ENCODE assay signal across 16 mouse cellular contexts in the genomic region with DNA sequence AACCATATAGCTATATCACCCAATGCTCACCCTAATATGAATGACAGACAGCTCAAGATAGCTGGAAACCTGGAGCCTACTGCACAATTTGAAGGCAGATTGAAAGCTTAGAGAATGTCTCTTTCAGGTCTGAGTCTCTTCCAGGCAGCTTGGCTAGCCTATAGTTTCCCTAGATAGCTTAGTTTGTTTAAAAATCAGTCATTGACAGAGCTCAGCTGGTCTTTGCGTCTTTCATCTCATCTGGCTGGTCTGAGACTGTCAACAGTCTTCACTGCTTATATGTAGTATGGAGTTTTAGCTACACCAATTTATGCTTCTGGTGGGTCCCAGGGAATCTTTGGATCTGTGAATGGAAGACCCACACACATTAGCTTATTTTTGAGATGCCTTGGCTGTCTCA.
"Had no signal": no experiment of that assay in that cellular context is flagged by ENCODE, and none has a peak within 500 bp of the region (broad histone marks: within the 10 kb centered on the region; RNA-seq: fewer than 3 reads in every experiment).

No protein-coding gene starts in this region.

- H3K4me3 ChIP-seq: neural tube, embryonic 13.5 days; neural tube, embryonic 15.5 days; stomach, embryonic 15.5 days had no signal

- DNase-seq: retina, postnatal 1 day; right cerebral cortex, adult 18-20 months; right cerebral cortex, postnatal 14 days; right cerebral cortex, postnatal 25 days; right cerebral cortex, postnatal 4 days; spleen, adult 18-20 months; thymus, adult 18-20 months; thymus, adult 2 months; thymus, postnatal 14 days; thymus, postnatal 25 days; thymus, postnatal 36 days; thymus, postnatal 4 days had no signal

- H3K4me2 ChIP-seq: neural tube, embryonic 13.5 days; neural tube, embryonic 15.5 days; stomach, embryonic 15.5 days had no signal

- H3K27ac ChIP-seq: neural tube, embryonic 13.5 days; neural tube, embryonic 15.5 days; stomach, embryonic 15.5 days; stomach, postnatal 0 days had no signal

- H3K36me3 ChIP-seq: neural tube, embryonic 13.5 days; neural tube, embryonic 15.5 days; stomach, embryonic 15.5 days had no signal

- H3K4me1 ChIP-seq: neural tube, embryonic 13.5 days; neural tube, embryonic 15.5 days; stomach, embryonic 15.5 days had no signal

- H3K9ac ChIP-seq: neural tube, embryonic 13.5 days; neural tube, embryonic 15.5 days; stomach, embryonic 15.5 days had no signal

- H3K9me3 ChIP-seq: neural tube, embryonic 13.5 days; neural tube, embryonic 15.5 days; stomach, embryonic 15.5 days had no signal

- H3K27me3 ChIP-seq: neural tube, embryonic 13.5 days; neural tube, embryonic 15.5 days; stomach, embryonic 15.5 days had no signal
